Mouse (Mus musculus): ENCODE results near the gene Dedd2. TPM values are rescaled to one million over a fixed set of nuclear protein-coding genes. Genes with fewer than 3 reads are reported as not detected.

The Dedd2 gene
- polyA plus RNA-seq, 1 experiment from 2014 or later, result 10.8 TPM

DNA sequence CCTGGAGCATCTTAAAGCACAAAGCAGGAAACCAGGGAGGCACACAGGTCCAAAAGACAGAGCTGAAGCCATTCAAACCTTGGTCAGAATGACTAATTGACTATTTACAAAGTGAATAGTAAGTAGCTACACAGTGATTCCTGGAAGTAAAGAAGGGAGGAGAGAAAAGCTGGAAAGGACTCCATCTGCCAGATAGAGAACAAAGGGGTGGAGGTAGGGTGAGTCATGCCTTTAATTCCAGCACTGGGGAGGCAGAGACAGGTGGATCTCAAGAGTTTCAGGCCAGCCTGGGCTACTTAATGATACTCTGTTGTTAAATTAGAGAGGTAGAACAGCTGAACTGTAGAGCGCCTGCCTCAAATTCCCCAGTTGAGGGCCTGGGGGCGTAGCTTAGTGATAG, 6.2 kb downstream of the Dedd2 start:
- ATAC-seq, result no peak
- Histone ChIP-seq H3K27ac (ENCODE audit: low read depth, low read length) (no peak overlapping the region), H3K4me3 (ENCODE audit: low read depth, low read length) (no peak overlapping the region), H3K4me2 (ENCODE audit: low read length) (no peak overlapping the region), H3K9me3 (replicated peaks; ENCODE audit: control insufficient read depth, low read length) (no peaks in the 10 kb centered on the region), H3K4me1 (ENCODE audit: control insufficient read depth, insufficient read depth, low read length) (peaks cover 7% of the 10 kb centered on the region), H3K9ac (ENCODE audit: low read length) (no peak overlapping the region), H3K36me3 (ENCODE audit: control insufficient read depth, insufficient read depth, low read length) (peaks cover 34% of the 10 kb centered on the region), H3K27me3 (replicated peaks; ENCODE audit: control insufficient read depth, insufficient read depth, low read length) (no peaks in the 10 kb centered on the region)
- 95% methylated on average over 2 of the region's 2 CpGs for WGBS
- DNase-seq (ENCODE audit: low spot score), result no peak

DNA sequence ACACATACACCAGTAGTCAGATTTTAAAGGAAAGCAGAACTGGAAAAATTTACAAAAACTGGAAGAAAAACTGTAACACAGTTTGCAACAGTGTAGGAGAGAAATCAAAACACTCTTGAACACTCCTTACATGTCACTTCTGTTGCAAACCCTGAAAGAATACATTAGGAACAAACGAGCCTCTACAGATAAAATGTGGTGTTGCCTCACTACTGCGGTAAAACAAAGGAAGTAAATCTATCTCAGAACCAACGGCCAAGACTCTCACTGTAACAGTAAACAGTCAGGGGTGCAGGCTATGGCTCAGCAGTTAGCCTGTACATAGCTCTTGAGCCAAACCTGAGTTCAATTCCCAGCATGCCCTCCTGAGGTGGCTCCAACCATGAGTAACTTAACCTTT, 7.3 kb downstream of the Dedd2 start:
- Histone ChIP-seq H3K27me3 (replicated peaks; ENCODE audit: control insufficient read depth, insufficient read depth, low read length) (no peaks in the 10 kb centered on the region), H3K27ac (ENCODE audit: low read depth, low read length) (no peak overlapping the region), H3K9ac (ENCODE audit: low read length) (no peak overlapping the region), H3K4me3 (ENCODE audit: low read depth, low read length) (no peak overlapping the region), H3K4me1 (ENCODE audit: control insufficient read depth, insufficient read depth, low read length) (no peaks in the 10 kb centered on the region), H3K4me2 (ENCODE audit: low read length) (no peak overlapping the region), H3K9me3 (replicated peaks; ENCODE audit: control insufficient read depth, low read length) (no peaks in the 10 kb centered on the region), H3K36me3 (ENCODE audit: control insufficient read depth, insufficient read depth, low read length) (peaks cover 39% of the 10 kb centered on the region)
- ATAC-seq, result no peak
- WGBS, result 77% methylated on average over 3 of the region's 3 CpGs
- DNase-seq (ENCODE audit: low spot score), result no peak

- WGBS, result 92% methylated on average over 4 of the region's 4 CpGs
- Histone ChIP-seq H3K9ac (ENCODE audit: low read length) (no peak overlapping the region), H3K27me3 (replicated peaks; ENCODE audit: control insufficient read depth, insufficient read depth, low read length) (no peaks in the 10 kb centered on the region), H3K4me3 (ENCODE audit: low read depth, low read length) (no peak overlapping the region), H3K9me3 (replicated peaks; ENCODE audit: control insufficient read depth, low read length) (no peaks in the 10 kb centered on the region), H3K4me1 (ENCODE audit: control insufficient read depth, insufficient read depth, low read length) (no peaks in the 10 kb centered on the region), H3K4me2 (ENCODE audit: low read length) (no peak overlapping the region), H3K27ac (ENCODE audit: low read depth, low read length) (no peak overlapping the region), H3K36me3 (ENCODE audit: control insufficient read depth, insufficient read depth, low read length) (peaks cover 44% of the 10 kb centered on the region)
- no peak for DNase-seq (ENCODE audit: low spot score)
- no peak for ATAC-seq
Observed at GRCm38 (mm10) chr7:25210482-25210881, 9.9 kb downstream of the Dedd2 start.

DNA sequence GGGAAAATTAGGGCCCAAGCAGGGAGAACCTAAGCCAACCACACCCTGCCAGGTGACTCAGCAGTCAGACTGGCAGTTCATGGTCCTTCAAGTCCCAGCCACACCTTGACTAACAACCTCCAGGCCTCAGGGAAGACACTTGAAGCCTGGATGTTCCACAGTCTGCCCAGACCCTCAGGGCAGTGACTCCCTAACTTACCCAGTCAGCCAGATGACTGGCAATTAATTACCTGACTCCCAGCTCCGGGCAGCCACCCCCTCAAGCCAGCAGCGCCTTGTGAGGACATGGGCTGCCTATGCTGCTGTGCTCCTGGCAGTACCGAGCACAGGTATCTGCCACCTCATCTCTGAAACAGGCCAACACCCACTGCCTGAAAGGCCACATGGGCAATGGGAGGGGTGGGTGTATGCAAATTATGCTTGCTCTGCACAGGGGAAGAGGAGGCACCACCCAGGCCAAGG, 11.2 kb downstream of the Dedd2 start:
- Histone ChIP-seq H3K4me2 (ENCODE audit: low read length) (no peak overlapping the region), H3K4me3 (ENCODE audit: low read depth, low read length) (no peak overlapping the region)

GRCm38 (mm10) chr7:25206094-25206830, 14.2 kb downstream of the Dedd2 start:
- H3K4me3 ChIP-seq (ENCODE audit: low read depth, low read length), result no peak overlapping the region
- no peaks in the 10 kb centered on the region for H3K9me3 ChIP-seq (replicated peaks; ENCODE audit: control insufficient read depth, low read length)
- WGBS, result 87% methylated on average over 16 of the region's 16 CpGs
- H3K4me1 ChIP-seq (ENCODE audit: control insufficient read depth, insufficient read depth, low read length), result no peaks in the 10 kb centered on the region
- H3K36me3 ChIP-seq (ENCODE audit: control insufficient read depth, insufficient read depth, low read length), result peaks cover 58% of the 10 kb centered on the region
- H3K9ac ChIP-seq (ENCODE audit: low read length), result no peak overlapping the region
- ATAC-seq (no peak), DNase-seq (ENCODE audit: low spot score) (no peak)
- H3K27ac ChIP-seq (ENCODE audit: low read depth, low read length), result no peak overlapping the region
- no peaks in the 10 kb centered on the region for H3K27me3 ChIP-seq (replicated peaks; ENCODE audit: control insufficient read depth, insufficient read depth, low read length)
- H3K4me2 ChIP-seq (ENCODE audit: low read length), result no peak overlapping the region

More for the DNA sequence above, 11.2 kb downstream of the Dedd2 start:
- ATAC-seq, result no peak
- Histone ChIP-seq H3K9me3 (replicated peaks; ENCODE audit: control insufficient read depth, low read length) (no peaks in the 10 kb centered on the region), H3K27ac (ENCODE audit: low read depth, low read length) (no peak overlapping the region), H3K9ac (ENCODE audit: low read length) (no peak overlapping the region), H3K4me1 (ENCODE audit: control insufficient read depth, insufficient read depth, low read length) (no peaks in the 10 kb centered on the region), H3K36me3 (ENCODE audit: control insufficient read depth, insufficient read depth, low read length) (peaks cover 39% of the 10 kb centered on the region), H3K27me3 (replicated peaks; ENCODE audit: control insufficient read depth, insufficient read depth, low read length) (no peaks in the 10 kb centered on the region)
- 84% methylated on average over 3 of the region's 3 CpGs for WGBS
- no peak for DNase-seq (ENCODE audit: low spot score)

- Histone ChIP-seq H3K36me3 (ENCODE audit: control insufficient read depth, insufficient read depth, low read length) (peaks cover 51% of the 10 kb centered on the region), H3K4me3 (ENCODE audit: low read depth, low read length) (no peak overlapping the region), H3K9ac (ENCODE audit: low read length) (no peak overlapping the region), H3K4me1 (ENCODE audit: control insufficient read depth, insufficient read depth, low read length) (no peaks in the 10 kb centered on the region), H3K4me2 (ENCODE audit: low read length) (no peak overlapping the region), H3K27ac (ENCODE audit: low read depth, low read length) (no peak overlapping the region), H3K27me3 (replicated peaks; ENCODE audit: control insufficient read depth, insufficient read depth, low read length) (no peaks in the 10 kb centered on the region), H3K9me3 (replicated peaks; ENCODE audit: control insufficient read depth, low read length) (no peaks in the 10 kb centered on the region)
- ATAC-seq, result no peak
- 92% methylated on average over 16 of the region's 16 CpGs for WGBS
- DNase-seq (ENCODE audit: low spot score), result no peak
Observed at GRCm38 (mm10) chr7:25205355-25206093, 14.9 kb downstream of the Dedd2 start.

DNA sequence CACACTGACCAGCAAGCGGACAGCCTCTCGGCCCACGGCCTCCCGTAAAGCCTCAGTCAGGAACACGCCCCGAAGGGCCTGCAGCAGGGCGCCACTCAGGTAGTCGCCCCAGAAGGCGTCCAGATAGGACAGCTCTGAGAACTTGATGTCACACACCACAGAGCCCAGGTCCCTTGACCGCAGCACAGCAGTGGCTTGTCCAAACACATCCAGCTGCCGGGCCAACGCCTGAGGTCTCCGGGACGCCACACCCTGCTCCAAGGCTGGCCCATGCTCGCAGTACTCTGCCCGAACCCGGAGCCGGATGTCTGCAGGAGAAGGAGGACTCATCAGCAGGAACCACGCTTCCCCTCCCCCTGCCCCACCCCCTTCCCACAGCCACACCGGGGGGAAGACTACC, 16.8 kb downstream of the Dedd2 start:
- ATAC-seq (no peak), DNase-seq (ENCODE audit: low spot score) (no peak)
- Histone ChIP-seq H3K4me3 (ENCODE audit: low read depth, low read length) (no peak overlapping the region), H3K36me3 (ENCODE audit: control insufficient read depth, insufficient read depth, low read length) (peaks cover 32% of the 10 kb centered on the region), H3K4me1 (ENCODE audit: control insufficient read depth, insufficient read depth, low read length) (no peaks in the 10 kb centered on the region), H3K9me3 (replicated peaks; ENCODE audit: control insufficient read depth, low read length) (no peaks in the 10 kb centered on the region), H3K27me3 (replicated peaks; ENCODE audit: control insufficient read depth, insufficient read depth, low read length) (no peaks in the 10 kb centered on the region), H3K4me2 (ENCODE audit: low read length) (no peak overlapping the region), H3K27ac (ENCODE audit: low read depth, low read length) (no peak overlapping the region), H3K9ac (ENCODE audit: low read length) (no peak overlapping the region)
- 93% methylated on average over 20 of the region's 20 CpGs for WGBS

- Histone ChIP-seq H3K27ac (ENCODE audit: low read depth, low read length) (no peak overlapping the region), H3K4me2 (ENCODE audit: low read length) (no peak overlapping the region), H3K27me3 (replicated peaks; ENCODE audit: control insufficient read depth, insufficient read depth, low read length) (no peaks in the 10 kb centered on the region), H3K9me3 (replicated peaks; ENCODE audit: control insufficient read depth, low read length) (no peaks in the 10 kb centered on the region), H3K4me1 (ENCODE audit: control insufficient read depth, insufficient read depth, low read length) (no peaks in the 10 kb centered on the region), H3K9ac (ENCODE audit: low read length) (no peak overlapping the region), H3K36me3 (ENCODE audit: control insufficient read depth, insufficient read depth, low read length) (peaks cover 7% of the 10 kb centered on the region), H3K4me3 (ENCODE audit: low read depth, low read length) (no peak overlapping the region)
- WGBS, result 61% methylated on average over 10 of the region's 10 CpGs
- ATAC-seq (no peak), DNase-seq (ENCODE audit: low spot score) (peak; percentile 20)
Observed at GRCm38 (mm10) chr7:25197384-25198018, 22.9 kb downstream of the Dedd2 start.

- no peaks in the 10 kb centered on the region for H3K4me1 ChIP-seq (ENCODE audit: control insufficient read depth, insufficient read depth, low read length)
- H3K36me3 ChIP-seq (ENCODE audit: control insufficient read depth, insufficient read depth, low read length), result no peaks in the 10 kb centered on the region
- H3K4me3 ChIP-seq (ENCODE audit: low read depth, low read length), result no peak overlapping the region
- no peak overlapping the region for H3K4me2 ChIP-seq (ENCODE audit: low read length)
- H3K9me3 ChIP-seq (replicated peaks; ENCODE audit: control insufficient read depth, low read length), result no peaks in the 10 kb centered on the region
- no peaks in the 10 kb centered on the region for H3K27me3 ChIP-seq (replicated peaks; ENCODE audit: control insufficient read depth, insufficient read depth, low read length)
- no peak overlapping the region for H3K27ac ChIP-seq (ENCODE audit: low read depth, low read length)
- no peak overlapping the region for H3K9ac ChIP-seq (ENCODE audit: low read length)
- no peak for DNase-seq (ENCODE audit: low spot score)
- WGBS, result 89% methylated on average over 9 of the region's 9 CpGs
- no peak for ATAC-seq
Observed at GRCm38 (mm10) chr7:25196107-25196506, 24.3 kb downstream of the Dedd2 start.
